Mouse (Mus musculus) embryonic fibroblast, embryonic 13.5 days (primary cell): ENCODE measurements around the gene Slc7a6.

Experiments
- CTCF ChIP-seq: IDR thresholded peaks from 2 replicates; pipeline ENCODE4 v1.5.1; 2011; ENCODE audit warnings: mild to moderate bottlenecking, control low read depth, low read length, moderate library complexity, borderline replicate concordance; ENCODE audit not compliant: insufficient read depth
- POLR2A ChIP-seq: IDR thresholded peaks from 2 replicates; pipeline ENCODE4 v1.6.1; 2011; ENCODE audit warnings: low read depth, mild to moderate bottlenecking, control low read depth, low read length, moderate library complexity

DNA sequence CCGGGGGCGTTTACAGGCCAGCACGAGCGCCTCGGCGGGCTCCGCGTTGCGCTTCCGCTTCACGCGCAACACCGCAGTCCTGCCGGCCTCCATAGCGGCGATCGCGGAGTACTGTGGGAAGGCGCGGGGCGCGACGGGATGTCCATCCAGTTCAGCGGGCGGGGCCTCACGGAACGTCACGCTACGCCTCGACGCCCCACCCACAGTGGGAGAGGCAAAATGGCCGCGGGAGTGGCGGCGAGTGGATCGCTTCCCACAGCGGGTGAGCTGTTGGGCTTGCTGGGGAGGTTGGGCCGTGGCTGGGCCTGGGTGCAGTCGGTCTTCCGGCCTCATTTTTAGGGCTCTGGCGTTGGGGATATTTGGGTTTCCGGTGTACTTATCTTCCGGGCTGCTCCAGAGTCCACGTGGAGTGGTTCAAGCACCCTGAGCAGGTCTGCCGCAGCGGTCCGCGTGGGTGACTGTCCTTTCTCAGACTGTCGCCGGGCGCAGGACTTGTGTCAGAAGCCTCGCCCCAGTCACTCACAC lies 42.2 kb downstream of the Slc7a6 start, which contains the start of the genes Slc7a6os and Prmt7:
- TF ChIP-seq CTCF (no peak), POLR2A (peak; percentile 97)
